Mouse (Mus musculus): ENCODE data around the gene Tifab. TPM values are rescaled to one million over a fixed set of nuclear protein-coding genes. Genes with fewer than 3 reads are reported as not detected.

Gene Tifab
- total RNA-seq, 1 experiment, result 0.13 TPM

GRCm38 (mm10) chr13:56159614-56160363, 18.9 kb downstream of the Tifab start:
- no peak for DNase-seq (ENCODE audit: low read depth, low spot score)
- TF ChIP-seq CHD2 (IDR thresholded peaks at IDR 0.05; ENCODE audit: low read depth, low read length) (no peak), HCFC1 (IDR thresholded peaks at IDR 0.05; ENCODE audit: borderline replicate concordance, insufficient read depth, low read length) (no peak), MAFK (IDR thresholded peaks at IDR 0.05; ENCODE audit: insufficient read depth, low read depth, low read length) (no peak), ZC3H11A (IDR thresholded peaks at IDR 0.05; ENCODE audit: borderline replicate concordance, low read depth, low read length) (no peak), ZNF384 (IDR thresholded peaks at IDR 0.05; ENCODE audit: low read depth, low read length) (no peak)
- Histone ChIP-seq H3K27ac (ENCODE audit: insufficient read depth, low read depth, low read length, poor library complexity, severe bottlenecking) (no peak overlapping the region), H3K4me3 (ENCODE audit: insufficient read depth in 1 of 2, low read depth in 1 of 2, low read length in 2 of 2, poor library complexity in 1 of 2, severe bottlenecking in 1 of 2) (no peak overlapping the region), H3K9me3 (ENCODE audit: control insufficient read depth, insufficient read depth, low read depth, low read length) (no peaks in the 10 kb centered on the region), H3K9ac (ENCODE audit: insufficient read depth, low read depth, low read length, poor library complexity, severe bottlenecking) (no peak overlapping the region), H3K36me3 (ENCODE audit: control insufficient read depth, insufficient read depth, low read length, poor library complexity, severe bottlenecking) (no peaks in the 10 kb centered on the region), H3K4me1 (ENCODE audit: control insufficient read depth in 2 of 2, insufficient read depth in 2 of 2, low read length in 2 of 2, poor library complexity in 1 of 2) (peaks cover 0 to 4% of the 10 kb centered on the region in 2 experiments; a peak in 1 of 4 replicates)
- in situ Hi-C loops (cut with MboI; ENCODE audit: low sequenced_read_pairs in 2 of 2, unreplicated experiment in 2 of 2), result no loop called here

GRCm38 (mm10) chr13:56159016-56159601, 19.6 kb downstream of the Tifab start:
- no peaks in the 10 kb centered on the region for H3K9me3 ChIP-seq (ENCODE audit: control insufficient read depth, insufficient read depth, low read depth, low read length)
- no peak overlapping the region for H3K9ac ChIP-seq (ENCODE audit: insufficient read depth, low read depth, low read length, poor library complexity, severe bottlenecking)
- no peak for DNase-seq (ENCODE audit: low read depth, low spot score)
- TF ChIP-seq ZNF384 (IDR thresholded peaks at IDR 0.05; ENCODE audit: low read depth, low read length) (no peak), CHD2 (IDR thresholded peaks at IDR 0.05; ENCODE audit: low read depth, low read length) (no peak), ZC3H11A (IDR thresholded peaks at IDR 0.05; ENCODE audit: borderline replicate concordance, low read depth, low read length) (no peak), HCFC1 (IDR thresholded peaks at IDR 0.05; ENCODE audit: borderline replicate concordance, insufficient read depth, low read length) (no peak), MAFK (IDR thresholded peaks at IDR 0.05; ENCODE audit: insufficient read depth, low read depth, low read length) (no peak)
- no peak overlapping the region; a peak in 1 of 4 replicates for H3K4me3 ChIP-seq (ENCODE audit: insufficient read depth in 1 of 2, low read depth in 1 of 2, low read length in 2 of 2, poor library complexity in 1 of 2, severe bottlenecking in 1 of 2)
- H3K4me1 ChIP-seq (ENCODE audit: control insufficient read depth in 2 of 2, insufficient read depth in 2 of 2, low read length in 2 of 2, poor library complexity in 1 of 2), result peaks cover 0 to 4% of the 10 kb centered on the region in 2 experiments; a peak in 1 of 4 replicates
- no peak overlapping the region for H3K27ac ChIP-seq (ENCODE audit: insufficient read depth, low read depth, low read length, poor library complexity, severe bottlenecking)
- in situ Hi-C loops (cut with MboI; ENCODE audit: low sequenced_read_pairs in 2 of 2, unreplicated experiment in 2 of 2), result no loop called here
- H3K36me3 ChIP-seq (ENCODE audit: control insufficient read depth, insufficient read depth, low read length, poor library complexity, severe bottlenecking), result no peaks in the 10 kb centered on the region

- no peaks in the 10 kb centered on the region for H3K9me3 ChIP-seq (ENCODE audit: control insufficient read depth, insufficient read depth, low read depth, low read length)
- H3K4me3 ChIP-seq (ENCODE audit: insufficient read depth in 1 of 2, low read depth in 1 of 2, low read length in 2 of 2, poor library complexity in 1 of 2, severe bottlenecking in 1 of 2), result no peak overlapping the region
- H3K4me1 ChIP-seq (ENCODE audit: control insufficient read depth in 2 of 2, insufficient read depth in 2 of 2, low read length in 2 of 2, poor library complexity in 1 of 2), result peaks cover 0 to 4% of the 10 kb centered on the region in 2 experiments; a peak in 1 of 4 replicates
- no peak overlapping the region for H3K27ac ChIP-seq (ENCODE audit: insufficient read depth, low read depth, low read length, poor library complexity, severe bottlenecking)
- no peak overlapping the region for H3K9ac ChIP-seq (ENCODE audit: insufficient read depth, low read depth, low read length, poor library complexity, severe bottlenecking)
- H3K36me3 ChIP-seq (ENCODE audit: control insufficient read depth, insufficient read depth, low read length, poor library complexity, severe bottlenecking), result no peaks in the 10 kb centered on the region
- in situ Hi-C loops (cut with MboI; ENCODE audit: low sequenced_read_pairs in 2 of 2, unreplicated experiment in 2 of 2), result no loop called here
- no peak for TF ChIP-seq CHD2 (IDR thresholded peaks at IDR 0.05; ENCODE audit: low read depth, low read length)
- DNase-seq (ENCODE audit: low read depth, low spot score), result no peak
Observed at GRCm38 (mm10) chr13:56155671-56156070, 23.0 kb downstream of the Tifab start.

- TF ChIP-seq ZNF384 (IDR thresholded peaks at IDR 0.05; ENCODE audit: low read depth, low read length), result no peak
- TF ChIP-seq CHD2 (IDR thresholded peaks at IDR 0.05; ENCODE audit: low read depth, low read length), result no peak
- TF ChIP-seq MAFK (IDR thresholded peaks at IDR 0.05; ENCODE audit: insufficient read depth, low read depth, low read length), result no peak
- in situ Hi-C loops (cut with MboI; ENCODE audit: low sequenced_read_pairs in 2 of 2, unreplicated experiment in 2 of 2), result no loop called here
- Histone ChIP-seq H3K4me1 (ENCODE audit: control insufficient read depth in 2 of 2, insufficient read depth in 2 of 2, low read length in 2 of 2, poor library complexity in 1 of 2) (peaks cover 0 to 4% of the 10 kb centered on the region in 2 experiments; a peak in 1 of 4 replicates), H3K36me3 (ENCODE audit: control insufficient read depth, insufficient read depth, low read length, poor library complexity, severe bottlenecking) (no peaks in the 10 kb centered on the region), H3K9ac (ENCODE audit: insufficient read depth, low read depth, low read length, poor library complexity, severe bottlenecking) (no peak overlapping the region), H3K27ac (ENCODE audit: insufficient read depth, low read depth, low read length, poor library complexity, severe bottlenecking) (no peak overlapping the region), H3K9me3 (ENCODE audit: control insufficient read depth, insufficient read depth, low read depth, low read length) (no peaks in the 10 kb centered on the region), H3K4me3 (ENCODE audit: insufficient read depth in 1 of 2, low read depth in 1 of 2, low read length in 2 of 2, poor library complexity in 1 of 2, severe bottlenecking in 1 of 2) (no peak overlapping the region)
- no peak for DNase-seq (ENCODE audit: low read depth, low spot score)
Observed at GRCm38 (mm10) chr13:56155048-56155447, 23.6 kb downstream of the Tifab start.

Measured in ES-E14 (cell line).